Mouse (Mus musculus): Measurements from ENCODE around the gene Tns4.

Tns4 gene

GRCm38 (mm10) chr11:99089077-99089601 is at the start of gene Tns4:
Tns4 (minus strand) TSS chr11:99089306.
- DNase-seq (ENCODE audit: low spot score in 2 of 2), result no peak

GRCm38 (mm10) chr11:99137385-99137784 is 48.3 kb upstream of the Tns4 start:
- DNase-seq (ENCODE audit: low spot score in 2 of 2), result no peak

DNA sequence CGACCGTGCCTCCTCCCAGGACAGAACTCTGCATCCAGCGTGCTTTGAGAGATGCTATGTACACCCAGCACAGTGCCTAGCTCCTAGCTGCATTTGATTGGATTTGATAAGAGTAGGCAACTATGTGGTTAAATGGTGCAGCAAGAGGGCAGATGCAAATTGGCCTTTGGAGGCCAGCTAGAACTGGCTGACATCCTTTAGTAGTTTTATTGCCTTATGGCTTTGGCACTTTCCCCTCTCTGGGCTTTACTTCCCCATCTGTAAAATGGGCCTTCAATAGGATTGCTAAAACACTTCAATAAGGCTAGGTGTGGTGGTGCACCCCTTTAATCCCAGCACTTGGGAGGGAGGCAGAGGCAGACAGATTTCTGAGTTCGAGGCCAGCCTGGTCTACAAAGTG is 47.9 kb upstream of the Tns4 start:
- no peak for DNase-seq (ENCODE audit: low spot score in 2 of 2)

GRCm38 (mm10) chr11:99136361-99136760 is 47.3 kb upstream of the Tns4 start:
- DNase-seq (ENCODE audit: low spot score in 2 of 2), result peak in 1 of 2 experiments; percentile 34

DNA sequence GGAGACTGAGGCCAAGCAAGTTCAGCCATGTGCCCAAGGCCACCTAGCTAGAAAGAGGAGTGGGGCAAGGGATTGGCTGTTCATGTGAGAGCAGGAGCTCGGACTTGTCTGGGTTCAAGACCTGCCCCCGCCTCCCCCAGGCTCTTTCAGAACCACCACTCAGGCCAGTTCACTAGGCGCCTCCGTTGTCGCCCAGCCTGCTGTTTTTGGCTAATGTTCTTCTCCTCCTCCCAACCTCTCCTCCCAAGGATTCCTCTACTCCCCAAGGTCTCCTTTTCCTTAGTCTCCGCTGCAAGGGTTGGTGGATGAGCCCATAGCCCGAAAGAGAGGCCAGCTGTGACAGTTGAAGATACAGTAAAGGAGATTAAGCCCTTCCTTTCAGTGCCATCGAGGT is 45.9 kb upstream of the Tns4 start:
- DNase-seq (ENCODE audit: low spot score in 2 of 2), result no peak

DNA sequence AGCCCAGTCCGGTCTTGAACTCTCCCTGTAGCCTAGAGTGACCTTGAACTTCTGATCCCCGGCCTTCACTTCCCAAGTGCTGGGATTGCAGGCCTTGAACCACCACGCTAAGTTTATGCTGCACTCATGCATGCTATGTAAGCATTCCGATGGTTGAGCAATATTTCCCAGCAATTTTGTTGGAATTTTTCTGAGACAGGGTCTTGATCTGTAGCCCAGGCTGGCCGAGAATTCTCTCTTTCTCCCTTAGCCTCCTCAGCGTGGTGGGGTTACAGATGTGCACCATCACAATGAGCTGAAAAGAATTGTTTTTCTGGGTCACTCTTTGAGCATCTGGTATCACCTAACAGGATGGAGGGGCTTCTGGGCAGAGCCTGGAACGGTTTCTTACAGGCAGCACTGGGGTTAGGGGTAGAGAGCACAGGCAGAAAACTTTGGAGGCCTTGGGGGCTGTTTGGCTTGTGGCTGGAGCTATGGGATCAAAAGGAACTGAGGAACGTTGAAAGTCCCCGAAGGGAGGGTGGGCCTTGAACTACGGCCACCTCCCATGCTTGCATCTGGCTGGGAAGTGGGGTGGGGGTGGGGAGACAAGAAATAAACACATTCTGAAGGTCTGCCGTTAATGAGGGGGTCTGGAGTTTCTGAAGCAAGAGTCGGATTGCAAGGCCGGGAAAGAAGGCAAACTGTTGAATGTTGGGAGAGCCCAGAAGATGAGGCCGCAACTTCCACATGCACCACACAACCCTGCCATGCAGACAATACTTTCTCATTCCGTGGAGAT is 45.4 kb upstream of the Tns4 start:
- DNase-seq (ENCODE audit: low spot score in 2 of 2), result no peak

- no peak for DNase-seq (ENCODE audit: low spot score in 2 of 2)
Observed at GRCm38 (mm10) chr11:99133285-99133897, 44.3 kb upstream of the Tns4 start.

GRCm38 (mm10) chr11:99132091-99132730 is 43.1 kb upstream of the Tns4 start:
- no peak for DNase-seq (ENCODE audit: low spot score in 2 of 2)

GRCm38 (mm10) chr11:99131463-99131840 is 42.3 kb upstream of the Tns4 start:
- no peak for DNase-seq (ENCODE audit: low spot score in 2 of 2)

- DNase-seq (ENCODE audit: low spot score in 2 of 2), result no peak
Observed at GRCm38 (mm10) chr11:99130736-99131462, 41.8 kb upstream of the Tns4 start.

GRCm38 (mm10) chr11:99129287-99129686 is 40.2 kb upstream of the Tns4 start:
- DNase-seq (ENCODE audit: low spot score in 2 of 2), result no peak

- no peak for DNase-seq (ENCODE audit: low spot score in 2 of 2)
Observed at GRCm38 (mm10) chr11:99127785-99128682, 38.9 kb upstream of the Tns4 start.

DNA sequence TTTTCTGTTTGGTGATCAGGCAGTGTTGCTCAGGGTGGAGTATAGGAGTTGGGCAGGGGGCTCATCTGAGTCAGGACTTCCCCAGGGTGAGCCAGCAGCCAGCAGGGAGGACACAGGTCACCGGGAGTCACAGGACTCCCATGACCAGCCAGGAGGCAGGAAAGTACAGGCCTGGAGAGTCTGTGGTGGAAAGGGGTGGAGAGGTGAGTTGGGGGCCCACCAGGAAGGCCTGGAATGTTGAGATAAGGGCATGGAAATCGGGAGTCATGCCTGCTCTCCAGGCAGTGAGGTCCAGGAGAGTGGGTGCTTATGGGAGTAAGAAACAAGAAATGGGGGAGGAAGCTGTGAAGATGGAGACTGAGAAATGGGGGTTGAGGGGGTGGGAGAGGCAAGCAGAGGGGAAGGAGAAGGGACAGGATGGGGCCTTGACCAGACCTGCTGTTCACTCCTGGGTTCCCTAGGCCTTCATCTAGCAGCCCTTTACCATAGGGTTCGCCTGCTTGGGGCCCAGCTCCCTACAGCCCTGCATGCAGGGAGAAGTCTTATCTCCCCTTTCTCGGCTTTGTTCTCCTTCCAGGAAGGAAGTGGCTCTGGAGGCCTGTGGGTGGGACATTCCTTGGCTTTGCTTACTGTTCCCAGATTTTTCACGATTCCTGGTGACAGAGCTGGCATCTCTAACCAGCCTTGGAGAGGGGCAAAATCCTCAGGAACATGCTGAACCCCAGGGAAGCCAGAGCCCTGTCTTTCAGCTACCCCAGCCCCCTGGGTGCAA is 37.6 kb upstream of the Tns4 start:
- no peak for DNase-seq (ENCODE audit: low spot score in 2 of 2)

- no peak for DNase-seq (ENCODE audit: low spot score in 2 of 2)
Observed at GRCm38 (mm10) chr11:99124635-99125029, 35.5 kb upstream of the Tns4 start.

DNA sequence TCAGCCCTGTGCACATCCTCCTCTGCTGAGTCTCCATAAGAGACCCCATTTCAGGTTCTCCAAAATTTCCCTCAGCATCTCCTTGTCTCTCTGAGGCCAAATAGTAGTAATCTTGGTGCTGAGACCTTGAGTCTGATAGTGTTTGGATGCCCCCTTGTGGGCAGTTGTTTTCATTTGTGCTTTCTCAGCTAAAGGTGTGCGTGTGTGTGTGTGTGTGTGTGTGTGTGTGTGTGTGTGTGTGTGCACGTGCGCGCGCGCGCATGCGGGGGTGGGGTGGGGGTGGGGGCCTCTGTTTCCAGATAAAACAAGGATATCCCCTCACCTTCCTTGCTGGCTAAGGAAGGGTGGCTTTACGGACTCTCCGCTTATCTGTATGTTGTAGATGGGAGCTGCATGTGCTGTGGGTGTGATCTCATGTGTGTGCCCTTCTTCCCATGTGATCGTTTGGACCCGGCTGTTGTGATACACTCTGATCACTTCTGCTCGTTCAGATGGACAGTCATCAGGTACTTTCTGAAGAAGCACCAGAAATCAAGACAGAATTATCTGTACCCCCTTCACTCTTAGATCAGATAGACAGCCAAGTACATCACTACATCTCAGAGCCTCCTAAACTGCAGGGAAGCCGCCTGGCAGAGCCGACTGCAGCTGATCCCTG is 35.0 kb upstream of the Tns4 start:
- DNase-seq (ENCODE audit: low spot score in 2 of 2), result peak in 1 of 2 experiments; percentile 47

- DNase-seq (ENCODE audit: low spot score in 2 of 2), result no peak
Observed at GRCm38 (mm10) chr11:99122703-99123102, 33.6 kb upstream of the Tns4 start.

DNA sequence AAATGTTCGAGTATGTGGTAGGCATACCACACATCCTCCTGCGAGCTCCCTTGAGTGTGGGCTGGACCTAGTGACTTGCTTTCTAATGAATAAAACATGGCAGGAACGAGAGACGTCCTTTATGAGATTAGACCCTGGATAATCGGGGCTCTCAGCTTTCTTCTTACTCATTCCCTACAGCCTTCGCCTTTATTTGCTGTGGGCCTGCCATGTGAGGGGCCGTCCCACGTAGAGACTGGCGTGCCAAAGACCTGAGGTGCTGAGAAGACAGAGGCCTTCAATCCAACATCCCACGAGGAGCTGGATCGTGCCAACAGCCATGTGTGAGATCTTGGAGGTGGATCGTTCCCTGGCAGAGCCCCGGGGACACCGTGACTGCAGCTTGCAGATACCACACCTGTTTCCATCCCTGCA is 32.1 kb upstream of the Tns4 start:
- DNase-seq (ENCODE audit: low spot score in 2 of 2), result no peak

- DNase-seq (ENCODE audit: low spot score in 2 of 2), result no peak
Observed at GRCm38 (mm10) chr11:99120524-99121217, 31.6 kb upstream of the Tns4 start.

- no peak for DNase-seq (ENCODE audit: low spot score in 2 of 2)
Observed at GRCm38 (mm10) chr11:99118963-99119362, 29.9 kb upstream of the Tns4 start.
